Mouse (Mus musculus) left cerebral cortex, adult 9 months (tissue): ENCODE measurements around the gene Pcbp2.

Experiments used
- DNase-seq, 2 experiments: peaks; one replicate each; pipeline ENCODE4 v3.0.0; 2022; ENCODE audit warnings: low spot score in 2 of 2

Gene Pcbp2

GRCm38 (mm10) chr15:102506464-102506830 lies 36.1 kb downstream of the Pcbp2 start:
- no peak for DNase-seq

- no peak for DNase-seq
Measured at GRCm38 (mm10) chr15:102506864-102507263, 36.5 kb downstream of the Pcbp2 start.

- no peak for DNase-seq
Measured at GRCm38 (mm10) chr15:102507561-102507960, 37.2 kb downstream of the Pcbp2 start.

GRCm38 (mm10) chr15:102508336-102508735 lies 38.0 kb downstream of the Pcbp2 start:
- DNase-seq: no peak

- DNase-seq: no peak
Measured at GRCm38 (mm10) chr15:102510110-102510509, 39.8 kb downstream of the Pcbp2 start.

- DNase-seq: peak; percentile 78 to 86
Measured at GRCm38 (mm10) chr15:102510590-102511284, 40.4 kb downstream of the Pcbp2 start.

GRCm38 (mm10) chr15:102511285-102511833 lies 41.0 kb downstream of the Pcbp2 start:
- no peak for DNase-seq

GRCm38 (mm10) chr15:102512010-102512409 lies 41.7 kb downstream of the Pcbp2 start:
- DNase-seq: no peak

GRCm38 (mm10) chr15:102512471-102512870 lies 42.1 kb downstream of the Pcbp2 start:
- DNase-seq: no peak

- no peak for DNase-seq
Measured at GRCm38 (mm10) chr15:102513004-102513403, 42.7 kb downstream of the Pcbp2 start.

- no peak for DNase-seq
Measured at GRCm38 (mm10) chr15:102515261-102515660, 44.9 kb downstream of the Pcbp2 start.

GRCm38 (mm10) chr15:102515791-102516190 lies 45.5 kb downstream of the Pcbp2 start:
- DNase-seq: no peak

- DNase-seq: peak in 1 of 2 experiments; percentile 47
Measured at GRCm38 (mm10) chr15:102516293-102516692, 46.0 kb downstream of the Pcbp2 start.

GRCm38 (mm10) chr15:102516728-102517404 lies 46.5 kb downstream of the Pcbp2 start, which contains the start of gene Map3k12:
Gene Map3k12, minus strand, starts transcription at chr15:102517064.
- DNase-seq: peak in 1 of 2 experiments; percentile 76

- no peak for DNase-seq
Measured at GRCm38 (mm10) chr15:102517631-102517975, 47.3 kb downstream of the Pcbp2 start.

GRCm38 (mm10) chr15:102517976-102518858 lies 47.9 kb downstream of the Pcbp2 start, which contains the start of gene Tarbp2:
Gene Tarbp2, plus strand, starts transcription at chr15:102518192.
- peak; percentile 100 for DNase-seq

GRCm38 (mm10) chr15:102518859-102519201 lies 48.5 kb downstream of the Pcbp2 start:
- DNase-seq: no peak

GRCm38 (mm10) chr15:102519211-102520141 lies 49.1 kb downstream of the Pcbp2 start:
- DNase-seq: no peak

- no peak for DNase-seq
Measured at GRCm38 (mm10) chr15:102520416-102520815, 50.1 kb downstream of the Pcbp2 start.

- DNase-seq: no peak
Measured at GRCm38 (mm10) chr15:102521480-102521879, 51.1 kb downstream of the Pcbp2 start.
